Mouse (Mus musculus) liver, embryonic 14.5 days (tissue): ENCODE results near the gene Piezo1.
A peak's percentile ranks its signal among the peaks of the same experiment; 100 is the strongest.

Source experiments
- CTCF ChIP-seq: IDR thresholded peaks from 2 replicates; pipeline ENCODE4 v1.5.1; 2016; ENCODE audit warnings: antibody characterized with exemption, low read depth, control low read depth
- EP300 ChIP-seq: IDR thresholded peaks from 2 replicates; pipeline ENCODE4 v1.6.1; 2016; ENCODE audit warnings: antibody characterized with exemption, low read depth

- no peak; the same call in 1 of the 2 replicates for TF ChIP-seq EP300
- peak; percentile 18; the same call in 1 of the 2 replicates for TF ChIP-seq CTCF
Measured at GRCm38 (mm10) chr8:122547815-122548214, 3.3 kb downstream of the Piezo1 start.
